Mouse (Mus musculus) right cerebral cortex, postnatal 4 days (tissue): Measurements from ENCODE around the gene Scamp3.
"Not testable (repeated sequence)": the region's sequence is repeated elsewhere in the genome, so short reads cannot be mapped to it uniquely, and the experiment has no call there.

Experiments used
- DNase-seq: peaks from one replicate; pipeline ENCODE4 v3.0.0-alpha.2; 2022

Gene Scamp3

GRCm38 (mm10) chr3:89177242-89178106 lies at the start of gene Scamp3:
TSS of gene Scamp3 (plus strand) at chr3:89177473.
- peak; percentile 81 for DNase-seq

- no peak for DNase-seq
These were observed 47.4 kb upstream of the Scamp3 start for GRCm38 (mm10) chr3:89129908-89130307.

- DNase-seq, result no peak
These were observed 45.5 kb upstream of the Scamp3 start for GRCm38 (mm10) chr3:89131816-89132215.

- DNase-seq, result peak; percentile 49
These were observed 44.8 kb upstream of the Scamp3 start for GRCm38 (mm10) chr3:89132285-89133062.

- DNase-seq, result no peak
These were observed 44.2 kb upstream of the Scamp3 start for GRCm38 (mm10) chr3:89133063-89133450.

GRCm38 (mm10) chr3:89133752-89134151 lies 43.5 kb upstream of the Scamp3 start:
- DNase-seq, result no peak

- DNase-seq, result no peak
These were observed 41.3 kb upstream of the Scamp3 start, which contains the start of gene Pklr for GRCm38 (mm10) chr3:89135958-89136357. TSS of gene Pklr (plus strand) at chr3:89136142.

- no peak for DNase-seq
These were observed 40.9 kb upstream of the Scamp3 start for GRCm38 (mm10) chr3:89136365-89136764.

- DNase-seq, result no peak
These were observed 32.5 kb upstream of the Scamp3 start for GRCm38 (mm10) chr3:89144821-89145220.

GRCm38 (mm10) chr3:89145566-89145965 lies 31.7 kb upstream of the Scamp3 start:
- DNase-seq, result no peak

GRCm38 (mm10) chr3:89147101-89147978 lies 29.9 kb upstream of the Scamp3 start:
- no peak for DNase-seq

- DNase-seq, result no peak
These were observed 29.3 kb upstream of the Scamp3 start for GRCm38 (mm10) chr3:89147979-89148311.

GRCm38 (mm10) chr3:89148567-89148966 lies 28.7 kb upstream of the Scamp3 start:
- no peak for DNase-seq

GRCm38 (mm10) chr3:89152084-89152835 lies 25.0 kb upstream of the Scamp3 start:
- DNase-seq, result no peak

- DNase-seq, result no peak
These were observed 20.3 kb upstream of the Scamp3 start for GRCm38 (mm10) chr3:89156951-89157350.

- DNase-seq, result no peak
These were observed 18.6 kb upstream of the Scamp3 start for GRCm38 (mm10) chr3:89158651-89159050.

GRCm38 (mm10) chr3:89159211-89159610 lies 18.1 kb upstream of the Scamp3 start:
- DNase-seq, result peak; percentile 51

- peak; percentile 84 for DNase-seq
These were observed 17.5 kb upstream of the Scamp3 start, which contains the start of gene Hcn3 for GRCm38 (mm10) chr3:89159616-89160344. TSS of gene Hcn3 (minus strand) at chr3:89160196.

- DNase-seq, result not testable (repeated sequence)
These were observed 16.1 kb upstream of the Scamp3 start for GRCm38 (mm10) chr3:89161207-89161606.

GRCm38 (mm10) chr3:89161786-89162185 lies 15.5 kb upstream of the Scamp3 start:
- DNase-seq, result no peak

- no peak for DNase-seq
These were observed 14.2 kb upstream of the Scamp3 start for GRCm38 (mm10) chr3:89163123-89163522.
